Mouse (Mus musculus) common myeloid progenitor, adult 5-6 weeks (primary cell): ENCODE results near the gene H1fx. TPM values are rescaled to one million over a fixed set of nuclear protein-coding genes. Genes with fewer than 3 reads are reported as not detected.
"Not testable (repeated sequence)": the region's sequence is repeated elsewhere in the genome, so short reads cannot be mapped to it uniquely, and the experiment has no call there.

Source experiments
- ATAC-seq: replicated peaks from 2 replicates; pipeline ENCODE4 v1.8.0; 2016; ENCODE audit warnings: low read depth, mild to moderate bottlenecking, moderate TSS enrichment, inconsistent platforms; ENCODE audit not compliant: poor library complexity, severe bottlenecking
- total RNA-seq: library from RNA; stranded (forward); fragments of 200-1000, 187-1606 nt; gene quantifications from 2 replicates; pipeline ENCODE4 v1.2.3, GENCODE M21; 2017

H1fx gene
- total RNA-seq, 1 experiment from 2014 or later = 3.2 TPM

- ATAC-seq = no peak
These were observed 1.1 kb upstream of the H1fx start for GRCm38 (mm10) chr6:87982506-87982905.

DNA sequence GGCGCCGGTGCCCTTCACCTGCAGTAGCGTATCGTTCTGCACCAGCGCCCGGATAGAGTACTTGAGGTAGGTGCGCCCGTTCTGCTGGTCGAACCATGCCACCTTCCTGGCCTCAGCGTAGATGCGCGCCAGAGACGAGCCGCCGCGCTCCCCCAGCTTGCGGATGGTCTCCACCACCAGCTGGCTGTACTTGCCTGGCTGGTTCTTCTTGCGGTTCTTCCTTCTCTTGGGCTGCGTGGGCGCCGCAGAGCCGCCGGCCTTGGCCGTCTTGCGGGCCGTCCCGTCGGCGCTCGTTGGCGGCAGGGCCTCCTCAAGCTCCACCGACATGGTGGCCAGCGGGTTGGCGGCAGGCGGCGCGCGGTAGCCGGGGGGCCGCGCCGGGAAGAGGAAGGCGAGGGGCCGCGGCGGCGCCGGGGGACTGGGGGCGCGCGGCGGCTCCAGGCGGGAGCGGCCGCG lies 379 bp downstream of the H1fx start:
- no peak; the same call in 1 of the 2 replicates for ATAC-seq

- peak; percentile 91 for ATAC-seq
These were observed 935 bp downstream of the H1fx start for GRCm38 (mm10) chr6:87980374-87981029.

DNA sequence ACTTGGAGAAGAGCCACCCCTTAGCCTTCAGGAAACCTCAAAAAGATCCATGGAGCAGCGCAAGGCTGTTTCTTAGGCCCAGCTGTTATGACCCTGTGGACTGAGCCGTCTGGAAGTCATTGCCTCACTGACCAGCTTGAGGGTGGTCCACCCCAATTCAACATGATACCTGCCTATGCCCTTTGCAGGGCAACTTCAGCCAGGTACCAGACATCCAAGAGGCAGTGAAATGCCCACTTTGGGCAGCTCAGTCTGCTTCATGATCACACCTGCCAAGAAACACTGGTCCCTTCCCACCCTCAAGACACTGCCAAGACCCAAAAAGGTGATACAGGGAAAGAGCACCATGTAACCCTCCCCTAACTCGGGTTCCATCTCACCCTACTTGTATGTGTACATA lies 1.7 kb downstream of the H1fx start:
- ATAC-seq = no peak

DNA sequence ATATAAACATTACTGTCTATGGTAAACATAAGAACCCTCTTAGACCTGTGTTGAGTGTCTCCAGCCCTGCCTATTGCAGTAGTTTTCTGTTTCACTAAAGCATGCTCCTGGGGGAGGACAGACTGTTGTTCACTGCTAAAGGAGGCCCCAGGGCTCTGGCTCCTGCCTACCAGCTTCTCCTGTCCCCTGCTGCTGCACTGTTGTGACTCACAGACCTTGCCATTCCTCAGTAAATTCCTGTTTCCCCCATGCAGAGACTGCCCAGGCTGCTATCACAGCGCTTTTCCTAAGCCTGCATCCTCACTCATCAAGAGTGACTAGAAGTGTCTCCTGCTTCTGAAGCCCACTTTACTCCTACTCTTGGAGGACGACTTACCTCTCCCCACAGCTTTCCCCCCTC lies 11.4 kb downstream of the H1fx start:
- ATAC-seq = no peak

DNA sequence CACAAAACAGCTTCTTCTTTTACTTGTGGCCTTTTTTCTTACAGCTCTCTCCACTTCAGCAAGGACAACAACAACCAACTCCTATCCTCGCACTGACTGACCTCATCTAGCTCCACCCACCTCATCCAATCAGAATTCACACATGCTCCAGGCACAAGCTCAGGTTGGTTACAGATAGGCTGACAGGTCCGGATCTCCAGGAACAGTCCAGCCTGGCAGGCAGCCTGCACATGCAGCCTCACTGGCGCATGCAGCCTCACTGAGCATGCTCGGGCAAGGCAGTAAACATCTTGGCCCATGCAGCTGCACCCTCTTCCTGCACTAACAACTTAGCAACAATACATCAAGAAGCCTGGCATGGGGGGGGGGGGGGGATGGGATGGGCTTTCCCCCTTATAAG lies 19.0 kb downstream of the H1fx start:
- ATAC-seq = not testable (repeated sequence)

GRCm38 (mm10) chr6:87942179-87942578 lies 39.3 kb downstream of the H1fx start:
- ATAC-seq = no peak

DNA sequence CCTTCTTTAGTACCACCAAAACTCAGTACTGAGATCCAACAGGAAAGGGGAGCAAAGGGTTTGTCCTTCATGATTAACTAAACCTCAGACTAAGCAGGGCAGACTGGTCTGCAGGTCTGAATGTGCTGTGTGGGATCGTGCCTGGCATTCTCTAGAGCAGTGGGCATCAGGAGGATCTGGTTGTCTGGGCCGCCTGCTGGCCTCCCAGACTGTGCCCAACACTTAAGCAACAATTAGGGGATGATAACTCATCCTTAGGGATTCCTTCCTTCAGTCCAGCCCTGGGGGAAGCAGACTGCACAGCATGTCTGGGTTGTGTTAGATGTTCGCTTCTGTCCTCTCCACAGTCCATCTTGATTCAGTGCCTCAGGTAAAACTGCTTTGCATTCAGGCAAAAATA lies 42.5 kb downstream of the H1fx start:
- no peak for ATAC-seq

DNA sequence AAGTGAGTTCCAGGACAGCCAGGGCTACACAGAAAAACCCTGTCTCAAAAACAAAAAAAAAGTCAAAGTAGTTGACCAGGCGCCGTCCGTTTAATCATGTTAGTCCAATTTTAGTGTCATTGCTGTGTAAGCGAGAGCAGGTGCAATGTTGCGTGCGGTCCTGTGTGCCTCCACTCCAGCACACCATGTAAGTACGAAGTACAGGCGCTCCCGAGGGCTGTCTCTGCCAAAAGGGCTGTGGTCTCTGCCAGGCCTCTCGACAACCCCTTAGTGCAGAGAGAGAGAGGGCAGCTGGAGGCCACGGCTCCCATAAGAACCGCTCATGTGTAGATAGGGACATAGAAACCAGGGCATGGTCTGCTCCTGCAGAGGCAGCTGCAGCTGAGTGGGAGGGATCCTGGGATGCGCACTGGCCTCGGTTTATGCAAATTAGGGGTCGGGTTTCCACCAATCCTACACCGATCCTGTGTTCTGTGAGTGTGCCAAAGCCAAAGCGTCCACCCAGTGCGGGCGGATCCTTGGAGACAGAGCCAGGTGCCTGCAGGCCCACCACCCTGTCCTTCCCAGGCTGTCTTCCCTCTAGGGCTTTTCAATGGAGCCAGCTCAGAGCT lies 44.2 kb downstream of the H1fx start:
- no peak for ATAC-seq

DNA sequence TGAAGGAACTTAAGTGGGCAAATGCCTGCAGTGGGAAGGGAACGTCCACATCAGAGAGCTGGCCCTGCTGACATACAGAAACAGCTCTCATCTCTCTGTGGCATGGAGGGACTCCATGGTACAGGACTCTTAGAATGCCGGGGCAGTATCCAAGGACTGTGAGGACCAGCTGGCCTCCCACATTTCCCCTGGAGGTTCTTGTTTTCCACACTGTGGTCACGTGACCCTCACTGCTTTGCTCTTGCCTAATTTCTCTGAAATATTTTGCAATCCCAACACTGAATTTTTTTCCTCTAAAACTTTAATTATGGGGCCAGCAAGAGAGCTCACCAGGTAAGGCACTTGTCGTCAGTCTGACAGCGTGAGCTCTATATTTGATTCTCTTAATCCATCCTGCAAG lies 46.4 kb downstream of the H1fx start:
- ATAC-seq = no peak

Other genes with a start within 250 kb of the H1fx start
- gene Gp9, start 203.6 kb downstream of the H1fx start, total RNA-seq = 13.4 and 14.6 TPM in 2 replicates
- 7.1 and 10.1 TPM in 2 replicates for gene Rab43, start 169.5 kb downstream of the H1fx start, total RNA-seq
- 16.3 and 25.1 TPM in 2 replicates for gene Gm45140, start 145.8 kb downstream of the H1fx start, total RNA-seq
- 140 and 162 TPM in 2 replicates for gene Isy1, start 142.8 kb downstream of the H1fx start, total RNA-seq
- 1,356 and 1,403 TPM in 2 replicates for gene Cnbp, start 130.5 kb downstream of the H1fx start, total RNA-seq
- 54.9 and 59.2 TPM in 2 replicates for gene Copg1, start 93.8 kb downstream of the H1fx start, total RNA-seq
- 44.9 and 47.6 TPM in 2 replicates for gene Hmces, start 67.7 kb downstream of the H1fx start, total RNA-seq
- gene Rab7, start 63.6 kb upstream of the H1fx start, total RNA-seq = 87.3 and 94.2 TPM in 2 replicates
- gene Rpn1, start 102.8 kb upstream of the H1fx start, total RNA-seq = 196 and 216 TPM in 2 replicates
- 48.1 and 78.8 TPM in 2 replicates for gene Gata2, start 212.3 kb upstream of the H1fx start, total RNA-seq
- not detected in 2 replicates for gene Dnajb8, start 240.6 kb upstream of the H1fx start, total RNA-seq